ENCODE assay signal across 6 mouse cellular contexts in the genomic region with DNA sequence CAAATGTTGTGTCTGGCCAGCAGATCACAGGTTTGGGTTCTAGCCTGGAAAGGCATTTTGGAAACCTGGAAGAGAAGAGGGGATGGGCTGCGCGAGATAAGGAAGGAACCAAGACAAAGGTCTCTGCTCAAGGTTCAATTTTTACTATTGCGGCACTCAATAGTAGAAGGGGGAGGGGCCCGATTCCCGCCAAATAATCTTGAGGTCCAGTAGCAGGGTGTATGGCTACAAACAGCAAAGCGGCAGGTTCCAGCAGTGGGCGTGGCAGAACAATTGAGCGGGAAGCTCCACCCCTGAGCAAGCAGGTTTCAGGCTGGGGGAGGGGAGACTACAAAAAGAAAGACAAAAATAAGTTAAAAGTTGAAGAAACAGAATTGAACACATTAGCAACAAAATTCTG. TPM values are rescaled to one million over a fixed set of nuclear protein-coding genes. Genes with fewer than 3 reads are reported as not detected.
DNase-seq lines count a peak whose midpoint lies in the region; TF ChIP-seq lines count a peak whose summit lies in the region.
"Not testable (repeated sequence)": the region's sequence is repeated elsewhere in the genome, so short reads cannot be mapped to it uniquely, and the experiment has no call there.
"Had no signal": no experiment of that assay in that cellular context is flagged by ENCODE, and none has a peak within 500 bp of the region (broad histone marks: within the 10 kb centered on the region; RNA-seq: fewer than 3 reads in every experiment).

No protein-coding gene starts in this region.

- H3K9ac ChIP-seq in ES-Bruce4 (ENCODE audit: low read depth, poor library complexity, severe bottlenecking); ES-E14 (ENCODE audit: insufficient read depth, low read depth, low read length, poor library complexity, severe bottlenecking): not testable (repeated sequence)

- not testable (repeated sequence) for H3K27ac ChIP-seq in ES-Bruce4 (ENCODE audit: insufficient read depth, low read length); ES-E14 (ENCODE audit: insufficient read depth, low read depth, low read length, poor library complexity, severe bottlenecking)

- not testable (repeated sequence) for H3K9me3 ChIP-seq in ES-Bruce4 (replicated peaks; ENCODE audit: control insufficient read depth, insufficient read depth, low read length, poor library complexity, severe bottlenecking); ES-E14 (ENCODE audit: control insufficient read depth, insufficient read depth, low read depth, low read length)

- peak; percentile 59 for DNase-seq in ES-CJ7 (ENCODE audit: low read depth, low spot score)
- DNase-seq in ES-E14 (ENCODE audit: low read depth, low spot score), result not testable (repeated sequence)
- peak; percentile 88 for DNase-seq in R1 (ENCODE audit: low read depth, low spot score)
- DNase-seq in ZHBTc4 (ENCODE audit: low read depth, low spot score), result peak; percentile 59

- not testable (repeated sequence) for H3K27me3 ChIP-seq in ES-Bruce4 (ENCODE audit: control insufficient read depth, insufficient read depth, low read length, poor library complexity, severe bottlenecking)

- not testable (repeated sequence) for H3K36me3 ChIP-seq in ES-Bruce4 (ENCODE audit: control insufficient read depth, insufficient read depth, low read length, poor library complexity, severe bottlenecking); ES-E14 (ENCODE audit: control insufficient read depth, insufficient read depth, low read length, poor library complexity, severe bottlenecking)

- not testable (repeated sequence) for TF ChIP-seq CTCF in ES-Bruce4 (IDR thresholded peaks at IDR 0.05; ENCODE audit: low read depth, low read length)

- not testable (repeated sequence) for TF ChIP-seq EP300 in ES-Bruce4 (IDR thresholded peaks at IDR 0.05; ENCODE audit: insufficient read depth, low read depth, low read length)

- in situ Hi-C loops in ES-E14 (cut with MboI; ENCODE audit: low sequenced_read_pairs in 2 of 2, unreplicated experiment in 2 of 2), result not testable (repeated sequence)

- not testable (repeated sequence) for TF ChIP-seq POLR2A in ES-Bruce4 (IDR thresholded peaks at IDR 0.05; ENCODE audit: insufficient read depth, low read length)

- H3K4me3 ChIP-seq in ES-Bruce4 (ENCODE audit: low read depth, low read length) (0 out of 2 replicates have a peak overlapping the region, but pooled peaks have one; percentile 33), ES-E14 (ENCODE audit: insufficient read depth in 1 of 2, low read depth in 1 of 2, low read length in 2 of 2, poor library complexity in 1 of 2, severe bottlenecking in 1 of 2) (peak overlapping the region; percentile 30; a peak in 1 of 4 replicates)

- H3K4me1 ChIP-seq in ES-Bruce4 (ENCODE audit: control insufficient read depth, insufficient read depth, low read length); ES-E14 (ENCODE audit: control insufficient read depth in 2 of 2, insufficient read depth in 2 of 2, low read length in 2 of 2, poor library complexity in 1 of 2): not testable (repeated sequence)

RNA-seq across cellular contexts. Expression of a gene that starts 8.4 kb away (rescaled TPM):
- polyA plus RNA-seq in ES-Bruce4 (2011; ENCODE audit: insufficient read depth, insufficient read length, low read depth, missing spikeins), result 70.5 and 71.5 TPM in 2 replicates
- 23.8 and 26.5 TPM in 2 replicates for total RNA-seq in ES-E14 (2012; rRNA removed)
- polyA plus RNA-seq: adrenal gland, adult 2 months had no signal
